Mouse (Mus musculus): ENCODE data around the gene Gpx8. TPM values are rescaled to one million over a fixed set of nuclear protein-coding genes. Genes with fewer than 3 reads are reported as not detected.
"Not testable (repeated sequence)": the region's sequence is repeated elsewhere in the genome, so short reads cannot be mapped to it uniquely, and the experiment has no call there.

Gpx8 gene
- total RNA-seq, 1 experiment from 2014 or later = 96.8 TPM

GRCm38 (mm10) chr13:113023274-113024143 is 22.7 kb downstream of the Gpx8 start:
- DNase-seq = no peak

- no peak for DNase-seq
Observed at GRCm38 (mm10) chr13:113022467-113022866, 23.7 kb downstream of the Gpx8 start.

- DNase-seq = no peak
Observed at GRCm38 (mm10) chr13:113021521-113021920, 24.7 kb downstream of the Gpx8 start.

GRCm38 (mm10) chr13:113013174-113013953 is 32.8 kb downstream of the Gpx8 start:
- not testable (repeated sequence) for DNase-seq

- no peak for DNase-seq
Observed at GRCm38 (mm10) chr13:113012683-113013082, 33.5 kb downstream of the Gpx8 start.

- DNase-seq = no peak
Observed at GRCm38 (mm10) chr13:113000576-113001318, 45.5 kb downstream of the Gpx8 start.

- DNase-seq = no peak
Observed at GRCm38 (mm10) chr13:113000090-113000489, 46.1 kb downstream of the Gpx8 start.

GRCm38 (mm10) chr13:112998427-112999201 is 47.6 kb downstream of the Gpx8 start:
- DNase-seq = peak; percentile 42

- no peak for DNase-seq
Observed at GRCm38 (mm10) chr13:112997369-112997768, 48.8 kb downstream of the Gpx8 start.

- no peak for DNase-seq
Observed at GRCm38 (mm10) chr13:112996407-112996806, 49.8 kb downstream of the Gpx8 start.

- peak; percentile 66 for DNase-seq
Observed at GRCm38 (mm10) chr13:112994191-112994590, 52.0 kb downstream of the Gpx8 start.

- peak; percentile 46 for DNase-seq
Observed at GRCm38 (mm10) chr13:112993531-112994152, 52.6 kb downstream of the Gpx8 start, which contains the start of gene Mcidas. Gene Mcidas (plus strand): TSS chr13:112993845.

Small RNA genes within 50 kb of the gene (microRNA-seq; reads per million reads assigned to microRNA genes)
- gene Mir449a = 177 to 192 reads per million in 2 experiments
- gene Mir449b = 0 to 0.36 reads per million in 2 experiments
- gene Mir449c = 0.69 to 0.71 reads per million in 2 experiments

Other genes starting within 250 kb of the Gpx8 start
- 225 and 226 TPM in 2 replicates for gene Plpp1, start 245.6 kb downstream of the Gpx8 start, total RNA-seq (2021)
- 46.7 and 53.8 TPM in 2 replicates for gene Mtrex, start 119.0 kb downstream of the Gpx8 start, total RNA-seq (2021)
- gene Dhx29, start 119.0 kb downstream of the Gpx8 start, total RNA-seq (2021) = 17.5 and 20.3 TPM in 2 replicates
- 0.33 and 0.67 TPM in 2 replicates for gene Ccno, start 58.6 kb downstream of the Gpx8 start, total RNA-seq (2021)
- not detected in 2 replicates for gene Mcidas, start 52.6 kb downstream of the Gpx8 start, total RNA-seq (2021)
- gene Cdc20b, start 11.3 kb downstream of the Gpx8 start, total RNA-seq (2021) = not detected in 2 replicates
- gene Gzma, start 54.6 kb upstream of the Gpx8 start, total RNA-seq (2021) = not detected in 2 replicates
- gene Esm1, start 163.2 kb upstream of the Gpx8 start, total RNA-seq (2021) = 8.4 and 11.5 TPM in 2 replicates
- gene Gzmk, start 179.5 kb upstream of the Gpx8 start, total RNA-seq (2021) = not detected in 2 replicates
- 0.81 and 0.85 TPM in 2 replicates for gene BC067074, start 246.7 kb upstream of the Gpx8 start, total RNA-seq (2021)